Mouse (Mus musculus): ENCODE results near the gene Stat5b. TPM values are rescaled to one million over a fixed set of nuclear protein-coding genes. Genes with fewer than 3 reads are reported as not detected.

Stat5b gene
- polyA plus RNA-seq, 1 experiment from 2014 or later, result 14.0 TPM

DNA sequence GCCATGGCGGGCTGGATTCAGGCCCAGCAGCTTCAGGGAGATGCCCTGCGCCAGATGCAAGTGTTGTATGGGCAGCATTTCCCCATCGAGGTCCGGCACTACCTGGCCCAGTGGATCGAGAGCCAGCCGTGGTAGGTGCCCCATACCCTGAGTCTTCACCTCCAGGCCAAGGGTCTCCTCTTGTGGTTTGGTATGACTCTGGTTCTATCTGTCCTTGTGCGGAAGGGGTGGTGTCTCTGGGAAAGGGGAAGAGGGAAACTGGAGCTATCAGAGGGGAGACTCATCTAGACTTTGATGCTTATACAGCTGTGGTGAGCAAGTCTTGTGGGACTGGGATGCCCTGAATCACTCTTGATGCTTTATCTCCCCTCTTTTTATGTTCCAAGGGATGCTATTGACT lies 10.8 kb upstream of the Stat5b start:
- Histone ChIP-seq H3K4me3 (replicated peaks) (no peak overlapping the region), H3K4me2 (replicated peaks) (no peak overlapping the region), H3K9me3 (no peaks in the 10 kb centered on the region), H3K36me3 (no peaks in the 10 kb centered on the region), H3K27me3 (peaks cover 60% of the 10 kb centered on the region), H3K4me1 (replicated peaks) (peaks cover 11% of the 10 kb centered on the region; the same call in 1 of the 2 replicates), H3K27ac (no peak overlapping the region), H3K9ac (replicated peaks) (no peak overlapping the region)
- WGBS, result 86% methylated on average over 7 of the region's 7 CpGs
- no peak for ATAC-seq

- peak overlapping the region; percentile 62 for H3K4me2 ChIP-seq (replicated peaks)
- H3K9ac ChIP-seq (replicated peaks), result peak overlapping the region; percentile 53
- H3K4me1 ChIP-seq (replicated peaks), result peaks cover 11% of the 10 kb centered on the region; the same call in 1 of the 2 replicates
- H3K27me3 ChIP-seq, result peaks cover 65% of the 10 kb centered on the region
- peak overlapping the region; percentile 44 for H3K4me3 ChIP-seq (replicated peaks)
- ATAC-seq, result peak; percentile 80
- 3% methylated on average over 46 of the region's 55 CpGs for WGBS
- H3K9me3 ChIP-seq, result no peaks in the 10 kb centered on the region
- H3K36me3 ChIP-seq, result no peaks in the 10 kb centered on the region
- H3K27ac ChIP-seq, result no peak overlapping the region
Measured at GRCm38 (mm10) chr11:100860198-100861048, 9.9 kb upstream of the Stat5b start.

- H3K27ac ChIP-seq, result no peak overlapping the region
- peaks cover 11% of the 10 kb centered on the region; the same call in 1 of the 2 replicates for H3K4me1 ChIP-seq (replicated peaks)
- no peak overlapping the region for H3K9ac ChIP-seq (replicated peaks)
- H3K27me3 ChIP-seq, result peaks cover 71% of the 10 kb centered on the region
- 58% methylated on average over 6 of the region's 6 CpGs for WGBS
- no peak for ATAC-seq
- peak overlapping the region; percentile 44 for H3K4me3 ChIP-seq (replicated peaks)
- no peaks in the 10 kb centered on the region for H3K36me3 ChIP-seq
- H3K4me2 ChIP-seq (replicated peaks), result peak overlapping the region; percentile 62
- no peaks in the 10 kb centered on the region for H3K9me3 ChIP-seq
Measured at GRCm38 (mm10) chr11:100859579-100860075, 9.1 kb upstream of the Stat5b start.

DNA sequence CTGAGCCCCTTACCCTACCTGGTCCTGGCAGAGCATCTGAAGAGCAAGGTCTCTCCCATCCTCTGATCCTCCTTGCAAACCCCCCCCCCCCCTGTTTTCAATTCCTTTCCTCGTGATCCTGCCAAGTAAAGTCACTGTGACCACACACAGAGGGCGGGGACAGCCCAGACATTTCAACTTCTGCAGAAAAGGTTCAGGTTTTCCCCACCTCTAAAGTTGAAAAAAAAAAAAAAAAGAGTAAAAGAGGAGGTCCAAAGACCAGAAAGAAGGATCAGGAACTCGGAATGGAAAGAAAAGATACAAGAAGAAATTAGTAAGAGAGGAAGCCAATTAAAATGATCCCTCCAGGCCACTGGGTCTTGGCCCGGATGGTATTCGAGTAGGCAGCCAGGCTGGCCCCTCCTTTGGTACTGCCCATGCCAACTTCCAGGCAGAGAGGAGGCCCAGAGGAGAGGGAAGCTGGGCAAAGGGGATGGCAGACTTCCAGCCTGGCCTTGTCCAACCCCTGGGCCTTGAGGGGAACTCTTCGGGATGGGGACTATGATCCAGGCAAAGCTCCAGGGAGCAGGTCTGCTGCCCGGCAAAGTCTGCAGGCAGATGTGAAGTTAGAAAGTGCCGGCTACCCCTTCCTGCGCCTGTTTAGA lies 8.5 kb upstream of the Stat5b start, which contains the start of gene Stat5a:
TSS of gene Stat5a (plus strand) at position 417 of the 644 bp plus-strand sequence.
- WGBS, result 68% methylated on average over 9 of the region's 9 CpGs
- Histone ChIP-seq H3K9ac (replicated peaks) (peak within 1 kb of the TSS; percentile 53), H3K9me3 (no peaks in the 10 kb centered on the region), H3K4me2 (replicated peaks) (peak within 1 kb of the TSS; percentile 62), H3K4me3 (replicated peaks) (peak within 1 kb of the TSS; percentile 44), H3K27me3 (peaks cover 76% of the 10 kb centered on the region), H3K27ac (no peak within 1 kb of the TSS), H3K36me3 (no peaks in the 10 kb centered on the region), H3K4me1 (replicated peaks) (peaks cover 11% of the 10 kb centered on the region; the same call in 1 of the 2 replicates)
- ATAC-seq, result no peak

DNA sequence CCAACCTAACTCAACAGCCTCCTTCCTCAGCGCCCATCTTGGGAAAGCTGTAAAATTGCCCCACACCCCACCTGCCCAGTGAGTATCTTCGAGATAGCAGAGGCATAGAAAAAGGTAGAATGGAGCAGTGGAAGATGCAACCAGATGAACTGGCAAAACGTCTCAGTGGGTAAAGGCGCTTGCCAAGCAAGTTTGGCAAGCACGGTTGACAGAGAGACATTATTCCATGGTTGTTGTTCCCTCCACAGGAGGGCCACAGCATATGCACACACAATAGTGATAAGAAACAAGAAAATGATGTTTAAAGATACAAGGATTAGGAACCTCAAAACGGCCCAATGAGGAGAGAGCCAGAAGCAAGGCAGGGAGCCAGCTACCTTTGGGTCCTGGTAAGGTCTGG lies 7.4 kb upstream of the Stat5b start:
- WGBS, result 76% methylated on average over 6 of the region's 6 CpGs
- H3K4me3 ChIP-seq (replicated peaks), result no peak overlapping the region
- peaks cover 76% of the 10 kb centered on the region for H3K27me3 ChIP-seq
- no peaks in the 10 kb centered on the region for H3K9me3 ChIP-seq
- no peak overlapping the region for H3K4me2 ChIP-seq (replicated peaks)
- ATAC-seq, result no peak
- H3K27ac ChIP-seq, result no peak overlapping the region
- no peak overlapping the region for H3K9ac ChIP-seq (replicated peaks)
- H3K4me1 ChIP-seq (replicated peaks), result peaks cover 11% of the 10 kb centered on the region; the same call in 1 of the 2 replicates
- no peaks in the 10 kb centered on the region for H3K36me3 ChIP-seq

DNA sequence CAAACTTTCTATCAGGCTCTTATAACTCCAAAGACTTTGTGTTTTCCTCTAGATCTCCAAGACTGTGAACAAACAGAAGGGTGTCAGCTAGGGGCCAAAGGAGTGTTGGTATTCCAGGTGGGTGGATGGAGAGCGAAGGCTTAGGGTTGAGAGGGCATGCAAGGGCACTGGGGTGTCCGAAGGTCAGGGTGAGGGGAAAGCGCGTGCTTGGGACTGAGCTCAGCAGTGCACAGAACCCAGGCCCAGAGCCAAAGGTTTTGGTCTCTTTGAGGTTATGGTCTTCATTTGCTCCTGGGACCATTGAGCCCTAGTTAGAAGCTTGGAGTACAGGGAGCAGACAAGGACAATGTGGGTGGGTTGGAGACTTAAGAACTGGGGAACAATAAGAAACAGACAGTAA lies 4.7 kb upstream of the Stat5b start:
- H3K9me3 ChIP-seq, result no peaks in the 10 kb centered on the region
- peaks cover 11% of the 10 kb centered on the region for H3K4me1 ChIP-seq (replicated peaks)
- 95% methylated on average over 4 of the region's 4 CpGs for WGBS
- H3K27me3 ChIP-seq, result peaks cover 57% of the 10 kb centered on the region
- ATAC-seq, result no peak
- H3K9ac ChIP-seq (replicated peaks), result no peak overlapping the region
- H3K4me2 ChIP-seq (replicated peaks), result no peak overlapping the region
- no peaks in the 10 kb centered on the region for H3K36me3 ChIP-seq
- H3K4me3 ChIP-seq (replicated peaks), result no peak overlapping the region
- H3K27ac ChIP-seq, result no peak overlapping the region

- ATAC-seq, result no peak
- H3K4me2 ChIP-seq (replicated peaks), result no peak overlapping the region
Measured at GRCm38 (mm10) chr11:100854268-100854667, 3.7 kb upstream of the Stat5b start.

DNA sequence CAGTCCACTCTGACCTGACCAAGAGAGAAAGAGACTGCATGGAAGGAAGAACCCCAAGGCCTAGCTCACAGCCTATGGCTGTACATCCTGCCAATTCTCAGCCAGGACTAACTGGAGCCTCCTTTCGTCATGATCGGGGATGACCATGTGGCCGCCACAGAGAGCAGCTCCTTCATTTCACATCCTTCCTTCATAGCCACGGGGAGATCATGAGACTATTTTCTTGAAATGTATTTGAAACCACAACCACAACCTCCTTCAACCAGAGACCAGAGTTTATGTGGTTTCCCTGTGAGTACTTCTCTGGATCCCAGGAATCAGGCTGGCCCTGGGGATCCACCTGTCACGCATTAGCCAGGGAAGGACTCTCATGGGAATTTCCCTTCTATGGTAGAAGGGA lies 2.5 kb upstream of the Stat5b start:
- H3K4me2 ChIP-seq (replicated peaks), result no peak overlapping the region
- no peaks in the 10 kb centered on the region for H3K9me3 ChIP-seq
- no peak overlapping the region for H3K27ac ChIP-seq
- no peaks in the 10 kb centered on the region for H3K36me3 ChIP-seq
- H3K4me3 ChIP-seq (replicated peaks), result no peak overlapping the region
- H3K27me3 ChIP-seq, result peaks cover 35% of the 10 kb centered on the region
- H3K9ac ChIP-seq (replicated peaks), result no peak overlapping the region
- peaks cover 27% of the 10 kb centered on the region for H3K4me1 ChIP-seq (replicated peaks)
- ATAC-seq, result no peak
- 85% methylated on average over 5 of the region's 5 CpGs for WGBS

More at GRCm38 (mm10) chr11:100854268-100854667, 3.7 kb upstream of the Stat5b start:
- H3K36me3 ChIP-seq, result no peaks in the 10 kb centered on the region
- no peak overlapping the region for H3K9ac ChIP-seq (replicated peaks)
- H3K4me1 ChIP-seq (replicated peaks), result peaks cover 14% of the 10 kb centered on the region
- H3K9me3 ChIP-seq, result no peaks in the 10 kb centered on the region
- H3K27me3 ChIP-seq, result peaks cover 48% of the 10 kb centered on the region
- no peak overlapping the region for H3K27ac ChIP-seq
- H3K4me3 ChIP-seq (replicated peaks), result no peak overlapping the region
- WGBS, result 65% methylated on average over 4 of the region's 4 CpGs

DNA sequence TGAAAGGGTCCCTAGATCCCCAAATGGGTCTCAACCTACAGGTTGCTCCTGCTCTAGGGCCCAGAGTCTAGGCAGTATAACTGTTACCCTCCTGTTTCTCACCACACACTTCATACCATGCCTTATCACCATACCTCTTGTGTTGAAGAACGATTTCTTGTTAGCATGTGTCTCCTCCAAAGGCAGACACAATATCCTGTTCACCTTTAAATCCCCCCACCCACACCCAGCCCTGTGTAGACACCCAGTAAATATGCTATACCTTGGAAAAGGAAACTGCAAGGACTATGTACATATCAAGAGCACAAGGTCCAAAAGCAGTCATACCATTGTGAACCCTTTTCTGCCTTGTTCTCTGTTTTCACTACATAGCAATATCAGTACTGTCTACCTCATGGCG lies 1.6 kb upstream of the Stat5b start:
- Histone ChIP-seq H3K4me1 (replicated peaks) (peaks cover 29% of the 10 kb centered on the region), H3K4me2 (replicated peaks) (no peak overlapping the region), H3K9ac (replicated peaks) (no peak overlapping the region), H3K27me3 (peaks cover 35% of the 10 kb centered on the region), H3K27ac (no peak overlapping the region), H3K36me3 (no peaks in the 10 kb centered on the region), H3K4me3 (replicated peaks) (no peak overlapping the region), H3K9me3 (no peaks in the 10 kb centered on the region)
- 90% methylated on average over 2 of the region's 2 CpGs for WGBS
- ATAC-seq, result no peak

GRCm38 (mm10) chr11:100850778-100851528 lies 429 bp upstream of the Stat5b start:
- no peaks in the 10 kb centered on the region for H3K9me3 ChIP-seq
- peak overlapping the region; percentile 76 for H3K4me2 ChIP-seq (replicated peaks)
- WGBS, result under 1% methylated on average over 33 of the region's 33 CpGs
- no peaks in the 10 kb centered on the region for H3K36me3 ChIP-seq
- peaks cover 29% of the 10 kb centered on the region for H3K27me3 ChIP-seq
- H3K9ac ChIP-seq (replicated peaks), result peak overlapping the region; percentile 91
- H3K4me1 ChIP-seq (replicated peaks), result peaks cover 29% of the 10 kb centered on the region
- H3K4me3 ChIP-seq (replicated peaks), result peak overlapping the region; percentile 78
- H3K27ac ChIP-seq, result peak overlapping the region; percentile 83
- peak; percentile 75 for ATAC-seq

DNA sequence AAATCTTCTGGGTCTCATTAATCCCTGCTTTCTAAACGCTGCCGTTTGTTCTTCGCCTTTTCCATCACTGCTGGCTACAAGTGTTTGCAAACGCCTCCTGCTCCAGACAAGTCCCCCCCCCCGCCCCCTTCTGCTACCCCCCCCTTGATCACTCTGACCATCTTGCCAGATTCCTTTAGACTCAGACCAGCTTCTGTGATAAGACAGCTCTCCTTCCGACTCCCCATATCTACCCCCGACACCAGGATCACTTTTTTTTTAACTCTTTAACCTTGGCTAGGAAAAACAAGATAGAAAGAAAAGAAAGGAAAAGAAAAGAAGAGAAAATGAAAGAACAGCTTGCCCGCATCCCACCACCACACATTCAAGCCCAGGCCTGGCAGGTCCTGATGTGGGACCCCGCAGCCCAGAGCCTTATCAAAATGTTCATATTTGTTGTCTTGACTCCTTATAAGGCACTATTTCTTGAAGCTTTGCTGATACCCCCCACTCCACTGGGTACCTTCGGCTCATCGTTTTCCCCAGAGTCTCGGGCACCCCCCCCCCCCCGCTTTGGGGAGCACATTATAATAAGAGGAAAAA lies 977 bp downstream of the Stat5b start:
- WGBS, result 2% methylated on average over 13 of the region's 13 CpGs
- Histone ChIP-seq H3K4me3 (replicated peaks) (peak overlapping the region; percentile 78), H3K9ac (replicated peaks) (peak overlapping the region; percentile 91), H3K27ac (peak overlapping the region; percentile 83; the same call in 1 of the 2 replicates), H3K9me3 (no peaks in the 10 kb centered on the region), H3K36me3 (no peaks in the 10 kb centered on the region), H3K27me3 (peaks cover 18% of the 10 kb centered on the region), H3K4me2 (replicated peaks) (peak overlapping the region; percentile 76), H3K4me1 (replicated peaks) (peaks cover 29% of the 10 kb centered on the region)
- ATAC-seq, result 0 out of 2 replicates have a peak, but pooled peaks have one; percentile 12
